Comparison of ENCODE assay signal across 9 mouse cellular contexts in genomic region chr16:30992568-30992967, GRCm38 (mm10).
A peak's percentile ranks its signal among the peaks of the same experiment; 100 is the strongest.
DNase-seq lines count a peak whose midpoint lies in the region; ATAC-seq and TF ChIP-seq lines count a peak whose summit lies in the region.
"Had no signal": no experiment of that assay in that cellular context is flagged by ENCODE, and none has a peak within 500 bp of the region (broad histone marks: within the 10 kb centered on the region; RNA-seq: fewer than 3 reads in every experiment).

No protein-coding gene starts in this region.

- peak; percentile 54 for DNase-seq in gastrocnemius, postnatal 25 days
- DNase-seq in gastrocnemius, postnatal 10 days, result no peak
- no peak for DNase-seq in spleen, adult 2 months (ENCODE audit: low read depth in 1 of 2, low spot score in 2 of 2)
- DNase-seq in spleen, postnatal 4 days (ENCODE audit: low spot score in 2 of 2), result no peak
- DNase-seq in hindbrain, postnatal 0 days (ENCODE audit: low spot score), result no peak
- DNase-seq in spleen, postnatal 10 days (ENCODE audit: low spot score in 2 of 2), result no peak
- DNase-seq in embryo, embryonic 10.5 days (ENCODE audit: low spot score), result no peak

- peak overlapping the region; percentile 22; the same call in 1 of the 2 replicates for H3K27ac ChIP-seq in spleen, adult 2 months (ENCODE audit: insufficient read depth, low read length)
- H3K27ac ChIP-seq in hindbrain, postnatal 0 days, result no peak overlapping the region
- H3K27ac ChIP-seq in stomach, embryonic 16.5 days (ENCODE audit: low read length), result peak overlapping the region; percentile 12; the same call in 1 of the 2 replicates
- H3K27ac ChIP-seq: embryonic facial prominence, embryonic 12.5 days had no signal

- no peak overlapping the region for H3K4me3 ChIP-seq in spleen, adult 2 months (ENCODE audit: extremely low read depth, insufficient read depth, insufficient read length)
- H3K4me3 ChIP-seq in hindbrain, postnatal 0 days (ENCODE audit: low read length), result no peak overlapping the region
- H3K4me3 ChIP-seq in stomach, embryonic 16.5 days (replicated peaks; ENCODE audit: low read length), result no peak overlapping the region
- H3K4me3 ChIP-seq: embryonic facial prominence, embryonic 12.5 days had no signal

- TF ChIP-seq CTCF in spleen, adult 2 months (IDR thresholded peaks at IDR 0.05; ENCODE audit: extremely low read depth, insufficient read depth, insufficient read length, insufficient replicate concordance), result no peak
- no peak for TF ChIP-seq CTCF in hindbrain, postnatal 0 days (IDR thresholded peaks at IDR 0.05; ENCODE audit: low read depth)

- no peak overlapping the region for H3K9ac ChIP-seq in hindbrain, postnatal 0 days (replicated peaks; ENCODE audit: low read length)
- H3K9ac ChIP-seq in stomach, embryonic 16.5 days (ENCODE audit: low read length), result no peak overlapping the region
- H3K9ac ChIP-seq: embryonic facial prominence, embryonic 12.5 days had no signal

- no peaks in the 10 kb centered on the region for H3K9me3 ChIP-seq in hindbrain, postnatal 0 days (ENCODE audit: low read length)
- H3K9me3 ChIP-seq in stomach, embryonic 16.5 days (replicated peaks; ENCODE audit: control insufficient read depth, low read length), result no peaks in the 10 kb centered on the region
- H3K9me3 ChIP-seq: embryonic facial prominence, embryonic 12.5 days had no signal

- H3K4me1 ChIP-seq in spleen, adult 2 months (ENCODE audit: control insufficient read depth, insufficient read depth, insufficient read length), result peaks cover 7% of the 10 kb centered on the region; the same call in 1 of the 2 replicates
- peaks cover 10% of the 10 kb centered on the region; the same call in 1 of the 2 replicates for H3K4me1 ChIP-seq in hindbrain, postnatal 0 days (ENCODE audit: insufficient read depth, low read length)
- no peaks in the 10 kb centered on the region for H3K4me1 ChIP-seq in stomach, embryonic 16.5 days (ENCODE audit: control insufficient read depth, insufficient read depth, low read length)

- ATAC-seq in hindbrain, postnatal 0 days, result 0 out of 2 replicates have a peak, but pooled peaks have one; percentile 44
- ATAC-seq in stomach, embryonic 16.5 days (ENCODE audit: insufficient read depth, low FRiP score), result no peak

- no peak overlapping the region for H3K4me2 ChIP-seq in hindbrain, postnatal 0 days (ENCODE audit: low read depth, low read length)
- H3K4me2 ChIP-seq in stomach, embryonic 16.5 days (ENCODE audit: low read depth, low read length), result no peak overlapping the region
- H3K4me2 ChIP-seq: embryonic facial prominence, embryonic 12.5 days had no signal

- WGBS in spleen, adult 2 months, result 46% methylated on average over 5 of the region's 5 CpGs
- 36% methylated on average over 5 of the region's 5 CpGs for whole genome bisulfite sequencing in hindbrain, postnatal 0 days
- 67% methylated on average over 5 of the region's 5 CpGs for WGBS in stomach, embryonic 16.5 days

- H3K27me3 ChIP-seq in spleen, adult 2 months (ENCODE audit: control insufficient read depth, insufficient read depth, low read length), result no peaks in the 10 kb centered on the region
- H3K27me3 ChIP-seq in hindbrain, postnatal 0 days (ENCODE audit: insufficient read depth, low read length), result no peaks in the 10 kb centered on the region
- no peaks in the 10 kb centered on the region for H3K27me3 ChIP-seq in stomach, embryonic 16.5 days (ENCODE audit: control insufficient read depth, insufficient read depth, low read length)
- H3K27me3 ChIP-seq: embryonic facial prominence, embryonic 12.5 days had no signal

- H3K36me3 ChIP-seq in spleen, adult 2 months (ENCODE audit: control insufficient read depth, insufficient read depth, low read length), result no peaks in the 10 kb centered on the region
- H3K36me3 ChIP-seq in hindbrain, postnatal 0 days (ENCODE audit: insufficient read depth, low read length), result no peaks in the 10 kb centered on the region
- no peaks in the 10 kb centered on the region for H3K36me3 ChIP-seq in stomach, embryonic 16.5 days (ENCODE audit: control insufficient read depth, insufficient read depth, low read length)
- H3K36me3 ChIP-seq: embryonic facial prominence, embryonic 12.5 days had no signal

- TF ChIP-seq POLR2A in spleen, adult 2 months (IDR thresholded peaks at IDR 0.05; ENCODE audit: low read depth, low read length), result no peak
